Mouse (Mus musculus): ENCODE data around the gene Aak1. TPM values are rescaled to one million over a fixed set of nuclear protein-coding genes. Genes with fewer than 3 reads are reported as not detected.

Aak1 gene
- polyA plus RNA-seq, 1 experiment from 2014 or later = 43.9 TPM

- H3K9ac ChIP-seq (replicated peaks; ENCODE audit: low read length) = no peak overlapping the region
- peaks cover 56% of the 10 kb centered on the region for H3K36me3 ChIP-seq (ENCODE audit: control insufficient read depth, insufficient read depth, low read length)
- 95% methylated on average over 10 of the region's 10 CpGs for whole genome bisulfite sequencing
- no peak for ATAC-seq (ENCODE audit: low FRiP score, low TSS enrichment)
- no peaks in the 10 kb centered on the region for H3K9me3 ChIP-seq (ENCODE audit: control insufficient read depth, low read length)
- H3K27ac ChIP-seq (replicated peaks; ENCODE audit: low read depth, low read length) = no peak overlapping the region
- H3K27me3 ChIP-seq (ENCODE audit: control insufficient read depth, insufficient read depth, low read length) = no peaks in the 10 kb centered on the region
- DNase-seq = no peak
- no peak overlapping the region for H3K4me3 ChIP-seq (replicated peaks; ENCODE audit: low read depth, low read length)
- H3K4me2 ChIP-seq (ENCODE audit: low read length) = no peak overlapping the region
- no peaks in the 10 kb centered on the region for H3K4me1 ChIP-seq (ENCODE audit: control insufficient read depth, insufficient read depth, low read length)
Measured at GRCm38 (mm10) chr6:87051886-87052425, 202.6 kb downstream of the Aak1 start.

Other genes with a start within 250 kb of the Aak1 start
- gene Asprv1, start 221.4 kb upstream of the Aak1 start, polyA plus RNA-seq (2014; fragmentation: Nextera tagmentation; extraction: Ambion mirVana) = 0.76 and 0.92 TPM in 2 replicates
- gene Mxd1, start 180.4 kb upstream of the Aak1 start, polyA plus RNA-seq (2014; fragmentation: Nextera tagmentation; extraction: Ambion mirVana) = 16.2 and 24.2 TPM in 2 replicates
- gene Snrnp27, start 165.0 kb upstream of the Aak1 start, polyA plus RNA-seq (2014; fragmentation: Nextera tagmentation; extraction: Ambion mirVana) = 101 and 105 TPM in 2 replicates
- 32.7 and 38.0 TPM in 2 replicates for gene Gmcl1, start 116.1 kb upstream of the Aak1 start, polyA plus RNA-seq (2014; fragmentation: Nextera tagmentation; extraction: Ambion mirVana)
- 2.8 and 5.6 TPM in 2 replicates for gene Anxa4, start 55.9 kb upstream of the Aak1 start, polyA plus RNA-seq (2014; fragmentation: Nextera tagmentation; extraction: Ambion mirVana)
- 130 and 158 TPM in 2 replicates for gene Nfu1, start 159.7 kb downstream of the Aak1 start, polyA plus RNA-seq (2014; fragmentation: Nextera tagmentation; extraction: Ambion mirVana)
- 27.3 and 27.8 TPM in 2 replicates for gene Gfpt1, start 193.3 kb downstream of the Aak1 start, polyA plus RNA-seq (2014; fragmentation: Nextera tagmentation; extraction: Ambion mirVana)